Comparison of ENCODE assay signal across 17 mouse cellular contexts in the genomic region with DNA sequence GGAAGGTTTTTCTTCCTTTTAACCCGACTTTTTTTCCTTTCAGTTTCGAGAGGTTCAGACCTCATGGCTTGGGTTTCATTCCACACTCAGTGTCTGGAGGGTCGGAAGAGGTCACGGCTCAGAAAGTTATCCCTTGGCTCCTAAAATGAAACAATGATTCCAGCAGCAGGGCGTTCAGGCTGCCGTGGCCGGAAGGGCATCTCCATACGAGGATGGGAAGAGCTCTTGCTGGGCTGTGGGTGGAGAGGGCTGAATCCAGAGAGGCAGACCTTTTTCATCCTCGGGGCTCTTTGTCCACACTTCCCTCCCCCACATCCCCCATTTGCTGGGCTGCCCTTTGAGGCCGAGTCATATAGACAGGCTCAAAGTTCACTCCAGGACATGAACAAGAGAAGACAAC. TPM values are rescaled to one million over a fixed set of nuclear protein-coding genes. Genes with fewer than 3 reads are reported as not detected.
DNase-seq lines count a peak whose midpoint lies in the region; ATAC-seq lines count a peak whose summit lies in the region.
"Had no signal": no experiment of that assay in that cellular context is flagged by ENCODE, and none has a peak within 500 bp of the region (broad histone marks: within the 10 kb centered on the region; RNA-seq: fewer than 3 reads in every experiment).

No protein-coding gene starts in this region.

- H3K27ac ChIP-seq in hindbrain, embryonic 10.5 days, result peak overlapping the region; percentile 85
- H3K27ac ChIP-seq in hindbrain, embryonic 14.5 days, result no peak overlapping the region
- no peak overlapping the region for H3K27ac ChIP-seq in embryonic facial prominence, embryonic 12.5 days
- H3K27ac ChIP-seq in midbrain, embryonic 16.5 days (ENCODE audit: low read length), result no peak overlapping the region

- no peak overlapping the region for H3K9ac ChIP-seq in hindbrain, embryonic 14.5 days
- H3K9ac ChIP-seq in embryonic facial prominence, embryonic 12.5 days, result no peak overlapping the region
- no peak overlapping the region for H3K9ac ChIP-seq in midbrain, embryonic 16.5 days (ENCODE audit: low read depth, low read length)

- no peaks in the 10 kb centered on the region for H3K9me3 ChIP-seq in hindbrain, embryonic 10.5 days
- H3K9me3 ChIP-seq in hindbrain, embryonic 14.5 days (ENCODE audit: control insufficient read depth, low read length), result no peaks in the 10 kb centered on the region
- H3K9me3 ChIP-seq in embryonic facial prominence, embryonic 12.5 days, result no peaks in the 10 kb centered on the region
- no peaks in the 10 kb centered on the region for H3K9me3 ChIP-seq in midbrain, embryonic 16.5 days (replicated peaks; ENCODE audit: control insufficient read depth, low read length, poor library complexity, severe bottlenecking)

- under 1% methylated on average over 10 of the region's 10 CpGs for WGBS in hindbrain, embryonic 10.5 days
- WGBS in hindbrain, embryonic 14.5 days, result 4% methylated on average over 10 of the region's 10 CpGs
- 5% methylated on average over 10 of the region's 10 CpGs for WGBS in embryonic facial prominence, embryonic 12.5 days
- WGBS in midbrain, embryonic 16.5 days, result 2% methylated on average over 10 of the region's 10 CpGs

- no peaks in the 10 kb centered on the region for H3K27me3 ChIP-seq in hindbrain, embryonic 10.5 days (ENCODE audit: insufficient read depth, poor library complexity, severe bottlenecking)
- no peaks in the 10 kb centered on the region for H3K27me3 ChIP-seq in hindbrain, embryonic 14.5 days (ENCODE audit: control insufficient read depth, insufficient read depth, low read length)
- no peaks in the 10 kb centered on the region for H3K27me3 ChIP-seq in embryonic facial prominence, embryonic 12.5 days
- no peaks in the 10 kb centered on the region for H3K27me3 ChIP-seq in midbrain, embryonic 16.5 days (ENCODE audit: control insufficient read depth, insufficient read depth, low read depth, low read length)

- no peaks in the 10 kb centered on the region for H3K36me3 ChIP-seq in hindbrain, embryonic 10.5 days
- no peaks in the 10 kb centered on the region for H3K36me3 ChIP-seq in hindbrain, embryonic 14.5 days (replicated peaks; ENCODE audit: control insufficient read depth, insufficient read depth)
- no peaks in the 10 kb centered on the region for H3K36me3 ChIP-seq in embryonic facial prominence, embryonic 12.5 days
- H3K36me3 ChIP-seq in midbrain, embryonic 16.5 days (ENCODE audit: control insufficient read depth, insufficient read depth, low read length), result no peaks in the 10 kb centered on the region

- ATAC-seq in hindbrain, embryonic 14.5 days (ENCODE audit: low FRiP score), result no peak
- no peak for ATAC-seq in embryonic facial prominence, embryonic 12.5 days (ENCODE audit: insufficient number of reproducible peaks, insufficient read depth, low FRiP score, low TSS enrichment)
- no peak for ATAC-seq in midbrain, embryonic 16.5 days
- no peak for ATAC-seq in megakaryocyte progenitor cell, adult 5-6 weeks (replicated peaks; ENCODE audit: poor library complexity)

- H3K4me3 ChIP-seq in hindbrain, embryonic 10.5 days, result peak overlapping the region; percentile 32
- no peak overlapping the region for H3K4me3 ChIP-seq in hindbrain, embryonic 14.5 days (replicated peaks; ENCODE audit: low read length)
- H3K4me3 ChIP-seq in embryonic facial prominence, embryonic 12.5 days, result no peak overlapping the region
- no peak overlapping the region for H3K4me3 ChIP-seq in midbrain, embryonic 16.5 days (ENCODE audit: low read depth, low read length)

- no peak overlapping the region for H3K4me2 ChIP-seq in hindbrain, embryonic 14.5 days (replicated peaks)
- peak overlapping the region; percentile 30; the same call in 1 of the 2 replicates for H3K4me2 ChIP-seq in embryonic facial prominence, embryonic 12.5 days (replicated peaks)
- 0 out of 2 replicates have a peak overlapping the region, but pooled peaks have one; percentile 15 for H3K4me2 ChIP-seq in midbrain, embryonic 16.5 days (ENCODE audit: low read length)

- peak; percentile 69 for DNase-seq in hindbrain, embryonic 10.5 days (ENCODE audit: low spot score)
- DNase-seq in hindbrain, embryonic 14.5 days (ENCODE audit: low spot score), result no peak
- DNase-seq in MN1 (ENCODE audit: low spot score), result peak; percentile 14
- no peak for DNase-seq in adrenal gland, postnatal 14 days
- DNase-seq in cerebellum, adult 8-10 months, result no peak
- DNase-seq: cerebellum, adult 2 months; right cerebral cortex, postnatal 25 days had no signal

- H3K4me1 ChIP-seq in hindbrain, embryonic 10.5 days (replicated peaks), result peaks cover 37% of the 10 kb centered on the region
- H3K4me1 ChIP-seq in hindbrain, embryonic 14.5 days (replicated peaks; ENCODE audit: control insufficient read depth, insufficient read depth, low read length), result no peaks in the 10 kb centered on the region
- H3K4me1 ChIP-seq in embryonic facial prominence, embryonic 12.5 days, result no peaks in the 10 kb centered on the region
- no peaks in the 10 kb centered on the region; the same call in 1 of the 2 replicates for H3K4me1 ChIP-seq in midbrain, embryonic 16.5 days (ENCODE audit: control insufficient read depth, insufficient read depth, low read length)

RNA-seq across cellular contexts. Expression of a gene that starts 37.6 kb away (rescaled TPM):
- polyA plus RNA-seq in hindbrain, embryonic 10.5 days (2016; fragmentation: Nextera tagmentation; extraction: Ambion mirVana), result not detected in 2 replicates
- not detected in 2 replicates for polyA plus RNA-seq in hindbrain, embryonic 14.5 days (2014; fragmentation: Nextera tagmentation; extraction: Ambion mirVana)
- polyA plus RNA-seq in embryonic facial prominence, embryonic 12.5 days (2016; fragmentation: Nextera tagmentation; extraction: Ambion mirVana), result not detected in 2 replicates
- polyA plus RNA-seq in midbrain, embryonic 16.5 days (2015; fragmentation: Nextera tagmentation; extraction: Ambion mirVana), result not detected in 2 replicates
- total RNA-seq in adrenal gland, postnatal 14 days (2021), result not detected in 2 replicates
- not detected in 2 replicates for total RNA-seq in megakaryocyte progenitor cell, adult 5-6 weeks (2015)
- total RNA-seq in megakaryocyte progenitor cell, adult 5-6 weeks (2017), result not detected in 2 replicates
- total RNA-seq: adrenal gland, adult 18-20 months; heart, postnatal 25 days; megakaryocyte-erythroid progenitor cell, adult 5-6 weeks had no signal
- polyA plus RNA-seq: cerebellum, adult 2 months; frontal cortex, adult 2 months; large intestine, adult 2 months; limb, embryonic 14.5 days; thymus, postnatal 0 days had no signal

RNA-seq across cellular contexts. Expression of a gene that starts 39.0 kb away (rescaled TPM):
- polyA plus RNA-seq in hindbrain, embryonic 10.5 days (2016; fragmentation: Nextera tagmentation; extraction: Ambion mirVana), result not detected in 2 replicates
- not detected in 2 replicates for polyA plus RNA-seq in hindbrain, embryonic 14.5 days (2014; fragmentation: Nextera tagmentation; extraction: Ambion mirVana)
- not detected in 2 replicates for polyA plus RNA-seq in embryonic facial prominence, embryonic 12.5 days (2016; fragmentation: Nextera tagmentation; extraction: Ambion mirVana)
- not detected in 2 replicates for polyA plus RNA-seq in midbrain, embryonic 16.5 days (2015; fragmentation: Nextera tagmentation; extraction: Ambion mirVana)
- not detected in 2 replicates for total RNA-seq in adrenal gland, postnatal 14 days (2021)
- 0.17 TPM in 1 of 2 replicates, not detected in the other for total RNA-seq in megakaryocyte progenitor cell, adult 5-6 weeks (2015)
- 0.14 and 0.37 TPM in 2 replicates for total RNA-seq in megakaryocyte progenitor cell, adult 5-6 weeks (2017)
- total RNA-seq: heart, postnatal 25 days had no signal
- polyA plus RNA-seq: large intestine, adult 2 months; thymus, postnatal 0 days had no signal

RNA-seq across cellular contexts. Expression of a gene that starts 41.0 kb away (rescaled TPM):
- polyA plus RNA-seq in hindbrain, embryonic 10.5 days (2016; fragmentation: Nextera tagmentation; extraction: Ambion mirVana), result not detected in 2 replicates
- not detected in 2 replicates for polyA plus RNA-seq in hindbrain, embryonic 14.5 days (2014; fragmentation: Nextera tagmentation; extraction: Ambion mirVana)
- polyA plus RNA-seq in embryonic facial prominence, embryonic 12.5 days (2016; fragmentation: Nextera tagmentation; extraction: Ambion mirVana), result not detected in 2 replicates
- polyA plus RNA-seq in midbrain, embryonic 16.5 days (2015; fragmentation: Nextera tagmentation; extraction: Ambion mirVana), result not detected in 2 replicates
- not detected in 2 replicates for total RNA-seq in adrenal gland, postnatal 14 days (2021)
- not detected in 2 replicates for total RNA-seq in megakaryocyte progenitor cell, adult 5-6 weeks (2015)
- total RNA-seq in megakaryocyte progenitor cell, adult 5-6 weeks (2017), result not detected in 2 replicates
- total RNA-seq: adrenal gland, adult 18-20 months; heart, postnatal 25 days; megakaryocyte-erythroid progenitor cell, adult 5-6 weeks had no signal
- polyA plus RNA-seq: cerebellum, adult 2 months; frontal cortex, adult 2 months; large intestine, adult 2 months; limb, embryonic 14.5 days; thymus, postnatal 0 days had no signal

Comparison
In these comparisons a context has a peak if more than half of its experiments do, and no peak if none do; other contexts are left out.
1. DNase-seq: peak in hindbrain, embryonic 10.5 days (single experiment) and MN1 (single experiment); none in hindbrain, embryonic 14.5 days (single experiment), adrenal gland, postnatal 14 days (single experiment) and cerebellum, adult 8-10 months (single experiment).